Mouse (Mus musculus): ENCODE results near the gene Tmem238.

Tmem238 gene

DNA sequence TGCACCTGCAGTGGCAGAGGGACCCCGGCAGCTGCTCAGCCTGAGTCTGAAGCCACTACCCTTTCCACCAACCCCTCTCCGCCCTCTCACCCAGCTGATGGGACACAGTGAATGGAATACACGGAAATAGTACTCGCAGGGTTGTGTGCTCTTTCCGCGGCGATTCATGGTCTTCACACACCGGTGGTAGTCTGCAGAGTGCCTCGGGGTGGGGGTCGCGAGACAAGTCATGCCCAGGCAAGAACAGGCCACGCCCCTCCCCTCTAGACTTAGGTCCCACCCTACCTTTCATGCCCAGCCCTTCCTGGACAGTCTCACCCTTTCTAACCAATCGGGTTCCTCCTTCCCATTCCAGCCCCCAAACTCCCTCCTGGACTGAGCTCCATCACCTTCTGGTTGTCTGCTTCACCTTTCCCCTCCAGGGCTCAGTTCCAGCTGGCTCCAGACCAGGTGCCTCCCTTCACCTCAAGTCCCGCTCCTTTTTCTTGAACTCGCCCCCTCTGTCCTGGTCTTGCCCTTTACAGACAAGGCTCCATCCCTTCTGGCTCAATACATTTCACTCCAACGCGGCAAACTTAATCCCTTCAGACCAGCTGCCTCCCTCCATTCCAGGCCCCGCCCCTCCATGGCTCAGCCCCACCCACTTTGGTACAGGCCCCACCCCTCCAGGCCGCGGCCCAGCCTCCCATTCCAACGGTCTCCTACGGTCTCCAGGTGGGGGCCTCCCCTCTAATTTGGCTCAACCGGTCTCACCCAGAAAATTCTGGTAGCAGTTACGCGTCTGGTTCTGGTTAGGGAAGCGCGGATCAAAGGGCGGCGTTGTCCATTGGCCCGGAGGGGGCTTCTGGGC is 37.3 kb downstream of the Tmem238 start:
- in situ Hi-C loops (cut with MboI; ENCODE audit: low pct_unique_long_range_greater_than_20kb in 1 of 2, low sequenced_read_pairs in 2 of 2, unreplicated experiment in 1 of 2) = no loop called here

DNA sequence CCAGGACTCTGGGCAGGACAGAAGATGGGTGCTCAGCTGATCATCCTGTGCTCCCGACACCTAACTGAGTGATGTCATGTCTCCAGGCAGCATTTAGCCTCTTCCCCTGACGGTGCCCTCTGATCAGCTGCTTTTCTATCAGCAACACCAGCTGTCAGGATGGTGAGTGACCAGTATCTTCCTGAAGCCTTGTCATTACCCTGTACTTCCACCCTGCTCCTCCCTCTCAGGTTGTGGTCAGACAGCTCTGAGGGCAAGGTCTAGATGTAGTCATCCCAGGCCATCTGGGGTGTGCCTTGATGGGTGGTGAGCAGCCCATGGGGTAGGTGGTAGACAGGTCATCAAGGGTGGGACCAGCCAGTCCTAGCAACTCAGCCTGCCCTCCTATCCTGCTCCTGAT is 40.3 kb downstream of the Tmem238 start:
- in situ Hi-C loops (cut with MboI; ENCODE audit: low pct_unique_long_range_greater_than_20kb in 1 of 2, low sequenced_read_pairs in 2 of 2, unreplicated experiment in 1 of 2) = no loop called here

DNA sequence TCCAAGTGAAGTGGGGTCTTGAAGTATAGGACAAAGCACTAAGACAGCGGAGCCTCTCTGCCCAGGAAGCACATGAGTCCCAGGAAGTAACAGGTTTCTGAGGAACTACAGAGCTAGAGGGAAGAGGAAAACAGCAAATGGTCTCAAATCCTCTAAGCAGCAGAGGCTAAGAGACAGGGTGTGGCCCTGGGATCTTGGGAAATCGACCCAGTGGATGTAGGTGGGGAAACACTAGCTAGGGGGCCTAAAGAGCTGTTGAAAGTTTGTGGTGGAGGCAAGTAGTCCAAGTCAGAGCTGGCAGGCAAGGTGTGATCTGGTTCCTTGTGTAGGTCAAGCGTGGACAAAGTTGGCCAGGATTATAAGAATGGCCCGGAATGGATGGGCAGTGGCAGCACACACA is 41.1 kb downstream of the Tmem238 start:
- in situ Hi-C loops (cut with MboI; ENCODE audit: low pct_unique_long_range_greater_than_20kb in 1 of 2, low sequenced_read_pairs in 2 of 2, unreplicated experiment in 1 of 2) = no loop called here

DNA sequence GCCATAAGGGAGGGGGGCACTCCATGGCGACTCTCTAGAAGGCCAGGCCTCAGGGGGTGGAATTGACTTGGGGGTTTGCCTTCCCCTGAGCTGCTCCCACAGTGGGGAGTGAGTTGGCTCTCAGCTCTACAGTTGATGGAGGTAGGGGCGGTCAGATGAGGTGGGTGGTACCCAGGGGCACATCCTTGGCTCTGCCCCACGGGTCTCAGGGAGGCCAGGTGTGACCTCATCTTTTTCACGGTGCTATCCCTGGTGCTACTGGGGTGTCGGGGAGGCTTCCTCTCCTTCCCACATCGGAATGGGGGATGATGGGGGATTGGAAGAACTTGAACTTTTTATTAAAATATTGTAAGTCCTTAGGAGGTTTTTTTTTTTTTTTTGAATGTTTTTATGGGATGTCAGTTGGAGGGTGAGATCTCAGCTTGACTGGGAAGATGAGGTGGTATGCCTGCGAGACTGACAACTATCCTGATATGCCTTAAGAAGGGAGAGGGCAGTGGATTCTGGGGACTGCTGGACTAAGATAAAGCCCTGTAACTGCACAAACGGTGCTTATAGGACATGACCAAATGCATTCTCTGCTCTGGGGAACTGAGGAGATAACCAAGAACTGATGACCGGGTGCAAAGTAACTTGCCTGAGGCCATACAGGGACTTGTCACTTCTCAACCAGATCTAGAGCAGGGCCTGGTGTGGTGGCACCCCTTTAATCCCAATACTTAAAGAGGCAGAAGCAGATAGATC is 42.1 kb downstream of the Tmem238 start:
- in situ Hi-C loops (cut with MboI; ENCODE audit: low pct_unique_long_range_greater_than_20kb in 1 of 2, low sequenced_read_pairs in 2 of 2, unreplicated experiment in 1 of 2) = no loop called here

DNA sequence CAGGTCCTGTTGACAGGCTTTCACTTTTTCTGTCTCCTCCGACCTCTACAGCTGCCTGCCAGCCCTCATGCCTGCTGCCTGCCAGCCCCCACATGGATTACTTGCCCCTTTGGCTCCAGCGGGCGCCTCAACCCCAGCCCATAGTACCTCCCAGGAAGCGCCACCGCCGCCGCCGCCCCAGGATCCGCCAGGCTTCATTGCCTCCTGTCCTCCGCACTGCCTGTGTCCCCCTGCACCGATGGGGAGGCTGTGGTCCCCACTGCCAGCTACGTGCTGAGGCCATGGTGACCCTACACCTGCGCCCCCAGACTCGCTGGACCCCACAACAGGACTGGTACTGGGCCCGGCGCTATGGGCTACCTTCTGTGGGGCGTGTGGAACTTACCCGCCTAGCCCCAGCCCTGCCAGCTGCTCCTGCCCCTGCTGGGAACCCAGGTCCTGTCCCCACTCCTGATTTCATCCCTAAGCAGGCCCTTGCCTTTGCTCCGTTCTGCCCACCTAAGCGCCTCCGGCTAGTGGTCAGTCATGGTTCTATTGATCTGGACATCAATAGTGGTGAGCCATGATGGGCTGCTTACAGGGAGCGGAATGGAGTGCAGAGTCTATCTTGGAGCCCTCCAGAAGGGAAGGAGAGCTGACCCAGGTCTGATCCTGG is 43.0 kb downstream of the Tmem238 start:
- in situ Hi-C loops (cut with MboI; ENCODE audit: low pct_unique_long_range_greater_than_20kb in 1 of 2, low sequenced_read_pairs in 2 of 2, unreplicated experiment in 1 of 2) = no loop called here

DNA sequence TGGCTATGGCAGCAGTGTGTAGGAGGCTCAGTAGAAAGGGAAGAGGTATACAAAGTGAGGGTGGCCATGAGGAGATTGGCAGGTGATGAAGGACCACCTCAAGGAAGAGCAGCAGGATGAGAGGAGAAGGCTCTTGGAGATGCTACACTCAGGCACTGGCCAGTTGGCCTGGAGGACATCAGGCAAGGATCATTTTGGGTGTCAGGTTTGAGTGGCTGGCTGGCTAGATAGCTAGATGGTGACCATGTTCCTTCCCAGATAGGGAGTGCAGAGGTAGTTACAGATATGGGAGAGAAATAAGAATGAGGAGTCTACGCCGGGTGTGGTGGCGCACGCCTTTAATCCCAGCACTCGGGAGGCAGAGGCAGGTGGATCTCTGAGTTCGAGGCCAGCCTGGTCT is 44.6 kb downstream of the Tmem238 start:
- in situ Hi-C loops (cut with MboI; ENCODE audit: low pct_unique_long_range_greater_than_20kb in 1 of 2, low sequenced_read_pairs in 2 of 2, unreplicated experiment in 1 of 2) = no loop called here

DNA sequence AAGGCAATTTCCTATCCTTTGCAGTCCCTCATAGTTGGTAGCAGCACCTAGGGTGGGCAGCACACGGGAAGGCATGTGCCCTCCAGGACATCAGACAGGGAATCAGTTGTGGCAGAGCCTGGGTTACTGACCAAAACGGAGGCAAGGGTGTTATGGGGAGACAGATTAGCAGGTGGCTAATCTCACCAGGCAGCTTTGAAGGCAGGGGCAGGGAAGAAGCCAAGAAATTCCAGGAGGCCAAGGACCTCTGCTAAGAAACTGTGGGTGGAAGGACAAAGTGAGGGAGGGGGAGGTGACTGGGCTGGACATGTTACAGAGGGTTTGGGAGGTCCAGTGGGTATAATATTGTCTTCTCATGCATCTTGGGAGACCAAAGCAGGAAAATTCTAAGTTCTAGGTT is 46.1 kb downstream of the Tmem238 start:
- in situ Hi-C loops (cut with MboI; ENCODE audit: low pct_unique_long_range_greater_than_20kb in 1 of 2, low sequenced_read_pairs in 2 of 2, unreplicated experiment in 1 of 2) = no loop called here

DNA sequence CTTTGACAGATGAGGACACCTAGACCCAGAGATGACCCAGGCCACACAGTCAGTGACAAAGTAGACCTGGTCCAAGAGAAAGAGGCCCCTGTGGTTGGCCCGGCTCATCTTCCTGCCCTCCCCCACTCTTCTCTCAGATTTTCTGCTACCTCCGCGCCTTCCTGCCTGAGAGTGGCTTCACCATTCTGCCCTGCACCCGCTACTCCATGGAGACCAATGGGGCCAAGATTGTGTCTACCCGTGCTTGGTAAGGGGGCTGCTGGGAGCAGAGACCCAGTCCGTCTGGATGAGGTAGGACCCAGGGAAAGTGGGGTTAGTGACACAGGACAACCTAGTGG is 47.0 kb downstream of the Tmem238 start:
- in situ Hi-C loops (cut with MboI; ENCODE audit: low pct_unique_long_range_greater_than_20kb in 1 of 2, low sequenced_read_pairs in 2 of 2, unreplicated experiment in 1 of 2) = no loop called here

DNA sequence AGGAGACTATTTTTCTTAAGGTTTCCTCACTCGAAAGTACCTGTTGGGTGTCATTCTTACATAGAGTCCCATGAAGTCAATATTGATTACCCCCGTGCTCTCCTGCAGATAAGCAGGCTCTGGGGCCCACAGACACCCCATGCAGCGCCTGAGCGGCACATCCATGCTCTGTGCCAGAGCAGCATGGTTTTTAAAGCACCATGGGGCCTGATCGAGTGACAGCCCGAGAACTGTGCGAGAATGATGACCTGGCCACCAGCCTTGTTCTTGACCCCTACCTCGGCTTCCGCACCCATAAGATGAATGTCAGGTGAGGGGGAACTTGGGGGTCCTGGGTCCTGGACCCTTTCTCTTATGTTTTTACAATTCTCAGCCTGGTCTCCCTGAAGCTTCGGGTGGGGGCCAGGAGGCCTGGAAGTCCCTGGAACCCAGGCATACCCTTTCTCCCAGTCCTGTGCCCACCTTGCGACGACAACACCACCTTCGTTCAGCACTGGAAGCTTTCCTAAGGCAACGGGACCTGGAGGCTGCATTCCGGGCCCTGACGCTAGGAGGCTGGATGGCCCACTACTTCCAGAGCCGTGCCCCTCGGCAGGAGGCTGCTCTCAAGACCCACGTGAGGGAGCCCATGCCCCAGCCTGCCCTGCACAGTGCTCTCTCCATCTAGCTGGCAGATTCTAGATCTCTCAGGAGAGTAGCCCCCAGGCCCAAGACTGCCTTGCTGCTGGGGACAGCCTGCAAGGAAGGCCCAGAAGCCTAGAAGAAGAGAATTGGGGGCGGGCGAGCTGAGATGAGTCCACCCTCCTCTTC is 47.6 kb downstream of the Tmem238 start:
- in situ Hi-C loops (cut with MboI; ENCODE audit: low pct_unique_long_range_greater_than_20kb in 1 of 2, low sequenced_read_pairs in 2 of 2, unreplicated experiment in 1 of 2) = no loop called here

DNA sequence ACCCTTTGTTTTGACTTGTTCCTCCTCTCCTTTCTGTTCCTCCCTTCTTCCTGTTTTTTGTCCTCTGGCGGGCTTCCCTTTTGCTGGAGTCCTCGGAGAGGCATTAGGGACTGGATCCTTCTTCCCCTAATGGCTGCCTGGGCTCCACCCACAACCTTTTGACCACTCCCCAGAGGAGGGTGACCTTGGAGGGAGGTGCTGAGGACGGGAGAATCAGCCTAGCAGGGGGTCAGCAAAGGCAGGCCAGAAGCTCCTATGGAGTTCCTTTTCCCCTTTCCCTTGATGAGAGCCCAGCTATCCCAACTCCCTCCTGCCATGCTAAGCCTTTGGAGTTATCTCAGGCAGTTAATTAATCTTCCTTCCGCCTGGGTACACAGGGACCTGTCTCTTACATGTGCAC is 48.3 kb downstream of the Tmem238 start:
- in situ Hi-C loops (cut with MboI; ENCODE audit: low pct_unique_long_range_greater_than_20kb in 1 of 2, low sequenced_read_pairs in 2 of 2, unreplicated experiment in 1 of 2) = no loop called here

DNA sequence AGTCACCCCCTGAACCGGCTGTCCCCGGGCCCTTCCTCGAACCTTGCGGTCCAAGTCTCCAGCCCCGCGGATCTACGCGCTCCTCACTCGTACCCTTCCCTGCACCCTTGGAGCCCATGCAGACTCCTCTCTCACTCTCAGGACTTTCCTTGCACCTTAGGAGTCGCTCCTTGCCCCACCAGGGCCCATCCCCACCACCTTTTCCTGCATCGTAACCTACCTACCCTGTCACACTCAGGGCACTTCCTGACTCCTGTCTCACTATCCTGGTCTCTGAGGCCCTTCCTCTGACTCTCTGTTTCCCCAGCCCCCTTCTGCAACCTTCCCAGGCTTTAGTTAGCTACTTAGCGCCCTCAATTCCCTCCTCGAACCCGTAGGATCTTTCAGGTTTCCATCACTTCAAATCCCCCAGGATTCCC is 49.1 kb downstream of the Tmem238 start:
- in situ Hi-C loops (cut with MboI; ENCODE audit: low pct_unique_long_range_greater_than_20kb in 1 of 2, low sequenced_read_pairs in 2 of 2, unreplicated experiment in 1 of 2) = no loop called here

DNA sequence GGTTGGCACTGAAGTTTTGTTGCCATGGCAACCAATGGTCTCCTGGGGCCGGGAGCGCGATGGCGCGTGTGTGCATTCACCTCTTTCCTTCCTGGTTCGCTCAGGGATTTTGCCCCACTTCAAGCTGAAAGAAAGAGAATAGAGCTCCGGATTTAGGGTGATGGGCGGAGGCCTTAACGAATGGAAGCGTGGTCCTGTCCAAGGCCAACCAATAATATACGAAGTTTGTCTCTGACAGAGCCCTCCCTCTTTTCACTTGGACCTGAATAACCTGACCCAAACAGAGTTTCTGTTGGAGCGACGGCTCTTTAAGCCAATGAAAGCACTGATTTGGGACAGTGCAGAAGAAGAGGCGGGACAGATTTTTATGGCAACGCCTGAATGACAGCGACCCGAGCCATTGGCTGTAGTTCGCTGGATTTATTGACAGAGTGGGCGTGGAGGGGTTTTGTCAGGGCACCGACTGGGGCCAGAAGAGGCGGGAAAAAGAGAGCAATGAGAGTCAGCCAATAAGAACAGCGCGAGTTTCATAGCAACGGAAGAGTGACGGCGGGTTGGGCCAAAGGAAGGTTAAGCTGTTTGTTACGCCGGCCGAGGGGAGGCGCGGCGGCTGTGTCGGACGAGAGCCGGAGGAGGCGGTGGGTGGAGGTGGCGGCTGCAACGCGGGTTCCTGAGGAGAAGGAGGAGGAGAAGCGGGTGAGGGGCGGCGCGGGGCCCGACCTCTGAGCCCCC is 49.7 kb downstream of the Tmem238 start, which contains the start of gene Kmt5c:
Gene Kmt5c, plus strand, starts transcription at position 572 of the 732 bp plus-strand sequence.
- in situ Hi-C loops (cut with MboI; ENCODE audit: low pct_unique_long_range_greater_than_20kb in 1 of 2, low sequenced_read_pairs in 2 of 2, unreplicated experiment in 1 of 2) = no loop called here

DNA sequence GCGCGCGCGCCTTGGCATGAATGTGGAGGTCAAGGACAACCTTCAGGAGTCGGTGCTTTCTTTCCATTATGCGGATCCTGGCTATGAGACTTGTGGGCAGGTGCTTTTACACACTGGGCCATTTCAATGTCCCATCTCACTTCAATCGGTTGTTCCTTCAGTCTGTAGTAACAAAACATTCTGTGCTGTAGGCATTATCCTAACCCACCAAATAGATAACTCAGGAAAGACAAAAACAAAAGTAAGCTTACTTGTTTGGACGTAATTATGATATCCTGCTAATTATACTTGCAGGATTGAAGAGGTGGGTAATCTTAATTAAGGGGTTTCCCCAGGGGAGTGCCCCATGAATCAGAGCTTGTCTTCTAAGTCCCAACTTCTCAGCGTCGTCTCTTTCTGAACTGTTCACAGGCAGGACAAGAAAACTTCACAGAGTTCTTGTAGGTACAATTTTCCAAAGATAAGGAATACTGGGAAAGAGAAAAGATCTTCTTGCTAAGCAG is 50.4 kb downstream of the Tmem238 start:
- in situ Hi-C loops (cut with MboI; ENCODE audit: low pct_unique_long_range_greater_than_20kb in 1 of 2, low sequenced_read_pairs in 2 of 2, unreplicated experiment in 1 of 2) = no loop called here
